Mouse (Mus musculus) c-Kit-positive CD71-positive TER-119-negative erythroid progenitor cells, embryonic 14.5 days (primary cell): ENCODE measurements around the gene Pfdn6.
"Not testable (repeated sequence)": the region's sequence is repeated elsewhere in the genome, so short reads cannot be mapped to it uniquely, and the experiment has no call there.

ENCODE experiments used
- DNase-seq: peaks from one replicate; pipeline ENCODE4 v3.0.0-alpha.2; 2013; ENCODE audit warnings: low read depth

Pfdn6 gene

DNA sequence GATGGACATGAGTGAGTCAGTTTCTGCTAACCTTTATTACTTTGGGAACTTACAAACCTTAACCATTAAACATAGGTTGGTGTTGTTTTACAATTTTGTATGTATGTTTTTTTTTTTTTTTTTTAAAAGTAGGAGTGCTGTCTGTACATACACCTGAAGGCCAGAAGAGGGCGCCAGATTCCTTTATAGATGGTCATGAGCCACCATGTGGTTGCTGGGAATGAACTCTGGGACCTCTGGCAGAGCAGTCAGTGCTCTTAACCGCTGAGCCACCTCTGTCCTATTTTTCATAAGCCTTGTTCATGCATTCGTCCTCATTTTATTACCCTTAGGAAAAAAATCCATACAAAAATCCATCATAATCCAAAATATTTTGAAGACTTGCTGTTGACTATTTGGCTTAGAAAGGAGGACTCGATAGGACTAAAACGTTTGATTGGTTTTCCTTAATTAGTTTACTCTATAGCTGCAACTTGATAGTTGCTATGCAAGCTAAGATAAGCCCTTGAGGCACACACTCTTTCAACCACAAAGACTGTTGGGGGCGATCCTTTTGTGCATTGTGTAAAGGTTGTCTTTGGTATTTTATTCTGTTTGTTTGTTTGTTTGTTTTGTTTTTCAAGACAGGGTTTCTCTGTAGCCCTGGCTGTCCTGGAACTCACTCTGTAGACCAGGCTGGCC is 42.9 kb downstream of the Pfdn6 start:
- DNase-seq, result peak; percentile 85

DNA sequence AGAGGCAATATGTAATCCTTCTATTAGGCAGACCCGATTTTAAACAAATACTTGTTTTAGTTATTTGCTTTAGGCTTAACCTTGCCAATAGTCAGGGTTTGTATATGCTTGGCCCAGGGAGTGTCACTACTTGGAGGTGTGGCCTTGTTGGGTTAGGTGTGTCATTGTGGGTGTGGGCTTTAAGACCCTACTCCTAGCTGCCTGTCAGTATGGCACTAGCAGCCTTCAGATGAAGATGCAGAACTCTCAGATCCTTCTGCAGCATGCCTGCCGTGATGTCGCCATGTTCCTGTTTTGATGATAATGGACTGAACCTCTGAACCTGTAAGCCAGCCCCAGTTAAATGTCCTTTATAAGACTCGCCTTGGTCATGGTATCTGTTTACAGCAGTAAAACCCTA is 47.1 kb downstream of the Pfdn6 start:
- DNase-seq, result not testable (repeated sequence)

DNA sequence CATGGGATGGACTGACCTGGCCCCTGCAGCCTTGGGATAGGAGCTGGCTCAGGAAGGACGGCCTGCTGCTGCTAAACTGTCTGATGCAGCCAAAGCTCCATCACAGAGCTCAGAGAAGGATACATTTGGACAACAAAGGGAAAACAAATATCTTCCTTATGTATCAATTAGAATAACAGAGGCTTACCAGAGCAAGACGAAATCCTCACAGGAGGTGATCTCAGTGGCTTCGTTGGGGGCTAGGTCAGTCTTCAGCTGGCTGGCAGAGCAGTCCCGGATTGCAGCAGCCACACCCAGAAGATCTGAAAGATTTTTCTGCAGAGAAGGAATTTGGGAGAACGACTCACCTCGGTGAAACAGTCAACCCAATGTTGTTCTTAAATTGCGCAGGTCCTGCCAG is 47.7 kb downstream of the Pfdn6 start:
- no peak for DNase-seq

- DNase-seq, result not testable (repeated sequence)
Measured at GRCm38 (mm10) chr17:33891892-33892291, 48.3 kb downstream of the Pfdn6 start.

DNA sequence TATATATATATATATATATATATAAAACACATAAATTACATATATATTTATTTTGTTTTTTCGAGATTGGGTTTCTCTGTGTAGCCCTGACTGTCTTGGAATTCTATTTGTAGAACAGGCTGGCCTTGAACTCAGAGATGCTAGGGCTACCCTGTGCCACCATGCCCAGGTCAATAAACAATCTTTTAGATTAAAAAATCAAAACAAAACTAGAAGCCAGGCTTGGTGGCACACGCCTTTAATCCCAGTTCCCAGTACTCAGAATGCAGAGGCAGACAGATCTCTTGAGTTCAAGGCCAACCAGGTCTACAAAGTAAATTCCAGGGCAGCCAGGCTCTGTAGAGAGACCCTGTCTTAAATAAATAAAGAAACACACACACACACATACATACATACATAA is 48.8 kb downstream of the Pfdn6 start:
- no peak for DNase-seq

DNA sequence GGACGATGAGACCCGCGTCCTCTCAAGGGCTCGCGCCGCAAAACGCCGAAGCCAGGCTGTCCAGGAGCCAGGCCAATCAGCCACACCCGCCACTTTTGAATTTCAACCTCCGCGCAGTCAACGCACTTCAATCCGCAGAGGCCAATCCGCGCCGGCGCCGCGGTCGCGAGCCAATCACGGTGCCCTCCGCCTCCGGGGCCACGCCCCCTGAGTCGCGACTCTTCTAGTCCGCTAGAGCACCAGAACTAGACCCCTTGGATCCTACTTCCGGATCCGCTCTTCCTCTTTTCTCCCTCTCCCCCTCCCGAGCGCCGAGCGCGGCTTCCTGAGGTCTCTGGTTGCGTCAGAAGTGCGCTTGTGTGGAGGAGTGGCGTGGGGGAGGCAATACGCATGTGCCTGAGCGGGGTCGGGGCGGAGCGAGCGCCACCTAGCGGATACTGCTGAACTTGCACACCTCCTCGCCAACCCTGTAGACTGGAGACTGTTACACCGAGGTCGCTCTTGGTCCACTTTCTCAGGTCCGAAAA is 49.5 kb downstream of the Pfdn6 start, which contains the start of gene Kifc1:
Gene Kifc1, minus strand, starts transcription at position 129 of the 527 bp plus-strand sequence.
- peak; percentile 99 for DNase-seq

DNA sequence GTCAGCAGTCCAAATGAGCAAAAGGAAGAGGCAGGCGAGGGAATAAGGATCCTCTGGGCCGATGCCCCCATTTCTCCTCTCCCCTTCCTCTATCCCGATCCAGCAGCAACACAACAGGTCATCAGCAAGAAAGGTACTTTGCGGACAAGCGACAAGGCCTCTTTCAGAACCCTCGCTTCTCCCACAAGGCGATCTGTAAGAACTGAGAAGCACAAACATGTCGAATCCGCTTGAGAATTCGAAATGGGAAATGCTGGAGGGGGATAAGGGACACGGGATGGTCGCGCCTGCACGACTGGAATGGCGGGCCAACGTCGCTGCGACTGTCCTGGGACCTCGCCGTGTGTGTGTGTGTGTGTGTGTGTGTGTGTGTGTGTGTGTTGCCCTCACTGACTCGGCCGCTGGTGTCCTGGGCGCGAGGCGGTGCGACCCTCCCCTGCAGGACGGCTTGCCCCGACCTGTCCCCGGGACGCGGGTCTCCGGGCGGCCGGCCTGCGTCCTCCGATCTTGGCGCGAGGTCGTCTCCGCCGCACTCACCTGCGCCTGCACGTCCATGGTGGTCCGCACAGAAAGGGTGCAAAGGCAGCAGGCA is 50.1 kb downstream of the Pfdn6 start:
- DNase-seq, result not testable (repeated sequence)
